Comparison of ENCODE assay signal across 9 mouse cellular contexts in genomic region chr19:36533082-36533481, GRCm38 (mm10). TPM values are rescaled to one million over a fixed set of nuclear protein-coding genes. Genes with fewer than 3 reads are reported as not detected.
A peak's percentile ranks its signal among the peaks of the same experiment; 100 is the strongest.
DNase-seq lines count a peak whose midpoint lies in the region; ATAC-seq lines count a peak whose summit lies in the region.
"Had no signal": no experiment of that assay in that cellular context is flagged by ENCODE, and none has a peak within 500 bp of the region (broad histone marks: within the 10 kb centered on the region; RNA-seq: fewer than 3 reads in every experiment).

No protein-coding gene starts in this region.

- intact Hi-C loops in gastrocnemius, postnatal 14 days (cut with DNase I; ENCODE audit: low total_unique reads), result no loop called here

- no peak overlapping the region for H3K4me2 ChIP-seq in forebrain, embryonic 12.5 days
- no peak overlapping the region for H3K4me2 ChIP-seq in forebrain, embryonic 11.5 days (ENCODE audit: low read depth, low read length, severe bottlenecking)
- H3K4me2 ChIP-seq: midbrain, embryonic 12.5 days had no signal

- H3K9me3 ChIP-seq in forebrain, embryonic 12.5 days, result no peaks in the 10 kb centered on the region
- H3K9me3 ChIP-seq in forebrain, embryonic 11.5 days (ENCODE audit: control insufficient read depth, low read length), result no peaks in the 10 kb centered on the region
- H3K9me3 ChIP-seq: midbrain, embryonic 12.5 days had no signal

- 47% methylated on average over 5 of the region's 5 CpGs for WGBS in forebrain, embryonic 12.5 days
- WGBS in forebrain, embryonic 11.5 days, result 44% methylated on average over 5 of the region's 5 CpGs

- ATAC-seq in forebrain, embryonic 12.5 days (ENCODE audit: low FRiP score), result no peak
- no peak for ATAC-seq in forebrain, embryonic 11.5 days (replicated peaks; ENCODE audit: low FRiP score)

- H3K27ac ChIP-seq in forebrain, embryonic 12.5 days, result peak overlapping the region; percentile 91; the same call in 1 of the 2 replicates
- no peak overlapping the region for H3K27ac ChIP-seq in forebrain, embryonic 11.5 days (ENCODE audit: low read depth, low read length)

- no peak overlapping the region for H3K4me3 ChIP-seq in forebrain, embryonic 12.5 days (replicated peaks)
- no peak overlapping the region for H3K4me3 ChIP-seq in forebrain, embryonic 11.5 days (ENCODE audit: low read depth, low read length)
- H3K4me3 ChIP-seq: midbrain, embryonic 12.5 days had no signal

- H3K9ac ChIP-seq in forebrain, embryonic 12.5 days, result no peak overlapping the region
- no peak overlapping the region for H3K9ac ChIP-seq in forebrain, embryonic 11.5 days (ENCODE audit: low read length)
- H3K9ac ChIP-seq: midbrain, embryonic 12.5 days had no signal

- no peaks in the 10 kb centered on the region for H3K36me3 ChIP-seq in forebrain, embryonic 12.5 days (replicated peaks)
- H3K36me3 ChIP-seq in forebrain, embryonic 11.5 days (ENCODE audit: control insufficient read depth, insufficient read depth, low read length), result no peaks in the 10 kb centered on the region
- H3K36me3 ChIP-seq: midbrain, embryonic 12.5 days had no signal

- DNase-seq in forebrain, embryonic 11.5 days (ENCODE audit: low spot score), result no peak
- peak; percentile 15 for DNase-seq in lung, postnatal 10 days
- no peak for DNase-seq in lung, postnatal 14 days
- DNase-seq in embryo, embryonic 10 days (ENCODE audit: low spot score), result peak; percentile 56
- peak; percentile 71 for DNase-seq in testis, postnatal 10 days (ENCODE audit: low spot score)
- no peak for DNase-seq in yolk sac, embryonic 10.5 days (ENCODE audit: low spot score)
- DNase-seq in gastrocnemius, postnatal 14 days, result no peak

- H3K27me3 ChIP-seq in forebrain, embryonic 12.5 days, result peaks cover 17% of the 10 kb centered on the region
- peaks cover 6% of the 10 kb centered on the region; the same call in 1 of the 2 replicates for H3K27me3 ChIP-seq in forebrain, embryonic 11.5 days (ENCODE audit: control insufficient read depth, insufficient read depth, low read length)

- peaks cover 29% of the 10 kb centered on the region for H3K4me1 ChIP-seq in forebrain, embryonic 12.5 days
- H3K4me1 ChIP-seq in forebrain, embryonic 11.5 days (replicated peaks; ENCODE audit: control insufficient read depth, insufficient read depth, low read length), result peaks cover 16% of the 10 kb centered on the region

RNA-seq across cellular contexts. Expression of gene Hectd2, which starts 21.4 kb away (rescaled TPM):
- polyA plus RNA-seq in forebrain, embryonic 12.5 days (2016; fragmentation: Nextera tagmentation; extraction: Ambion mirVana), result 11.5 TPM in 2 replicates
- 5.5 and 5.6 TPM in 2 replicates for polyA plus RNA-seq in forebrain, embryonic 11.5 days (2014; fragmentation: Nextera tagmentation; extraction: Ambion mirVana)
- 1 to 10 TPM; 2.8 to 3.4 TPM for total RNA-seq in gastrocnemius, postnatal 14 days (2021)

Comparison
In these comparisons a context has a peak if more than half of its experiments do, and no peak if none do; other contexts are left out.
1. DNase-seq: peak in lung, postnatal 10 days (single experiment), embryo, embryonic 10 days (single experiment) and testis, postnatal 10 days (single experiment); none in forebrain, embryonic 11.5 days (single experiment), lung, postnatal 14 days (single experiment), yolk sac, embryonic 10.5 days (single experiment) and gastrocnemius, postnatal 14 days (single experiment).